Mouse (Mus musculus) kidney, postnatal 0 days (tissue): Measurements from ENCODE around the gene Sult2a2. TPM values are rescaled to one million over a fixed set of nuclear protein-coding genes. Genes with fewer than 3 reads are reported as not detected.
"Not testable (repeated sequence)": the region's sequence is repeated elsewhere in the genome, so short reads cannot be mapped to it uniquely, and the experiment has no call there.

Source experiments
- ATAC-seq: fragments of 200-750 bp; cut with Nextera tagmentation; replicated peaks from 2 replicates; pipeline ENCODE4 v1.8.0; 2017; ENCODE audit warnings: low read depth, moderate number of reproducible peaks, moderate TSS enrichment, moderate library complexity; ENCODE audit not compliant: low FRiP score
- DNase-seq: peaks from one replicate; pipeline ENCODE4 v3.0.0-alpha.2; 2016; ENCODE audit warnings: low spot score
- H3K27ac ChIP-seq: fragments of 300-500 bp; sonication (generic); 2 replicates; pipeline ENCODE4 v1.5.1; 2014; ENCODE audit warnings: mild to moderate bottlenecking
- H3K27me3 ChIP-seq: fragments of 300-500 bp; sonication (generic); 2 replicates; pipeline ENCODE4 v1.6.1; 2014; ENCODE audit warnings: low read length, mixed read lengths; ENCODE audit not compliant: insufficient read depth
- H3K36me3 ChIP-seq: fragments of 300-500 bp; sonication (generic); 2 replicates; pipeline ENCODE4 v1.6.1; 2014; ENCODE audit warnings: low read length, mixed read lengths; ENCODE audit not compliant: insufficient read depth
- H3K4me1 ChIP-seq: fragments of 300-500 bp; sonication (generic); replicated peaks from 2 replicates; pipeline ENCODE4 v1.6.1; 2014; ENCODE audit warnings: antibody characterized with exemption, low read length, mixed read lengths; ENCODE audit not compliant: insufficient read depth
- H3K4me2 ChIP-seq: fragments of 300-500 bp; sonication (generic); 2 replicates; pipeline ENCODE4 v1.6.1; 2014; ENCODE audit warnings: mild to moderate bottlenecking, low read length, moderate library complexity, mixed read lengths
- H3K4me3 ChIP-seq: fragments of 300-500 bp; sonication (generic); replicated peaks from 2 replicates; pipeline ENCODE4 v1.5.1; 2014; ENCODE audit warnings: low read depth, low read length
- H3K9ac ChIP-seq: fragments of 300-500 bp; sonication (generic); 2 replicates; pipeline ENCODE4 v1.6.1; 2014; ENCODE audit warnings: low read depth, low read length
- H3K9me3 ChIP-seq: fragments of 300-500 bp; sonication (generic); replicated peaks from 2 replicates; pipeline ENCODE4 v1.6.1; 2016; ENCODE audit warnings: low read length, inconsistent platforms, mixed read lengths
- CTCF ChIP-seq: IDR thresholded peaks from 2 replicates; pipeline ENCODE4 v1.5.1; 2016; ENCODE audit warnings: antibody characterized with exemption, low read depth, mild to moderate bottlenecking, moderate library complexity
- WGBS: fragments of 180-500 bp; shearing (Covaris S2); extraction: QIAGEN DNeasy Blood & Tissue Kit; methylation state at CpG from one replicate; pipeline ENCODE4 v1.1.7; 2014; 5-methylcytosine and 5-hydroxymethylcytosine counted together
- polyA plus RNA-seq: library from polyadenylated mRNA; unstranded; fragments of >200 nt; fragmentation: Nextera tagmentation; extraction: Ambion mirVana; gene quantifications from 2 replicates; pipeline ENCODE4 v1.2.1, GENCODE M21; 2015

Gene Sult2a2
- polyA plus RNA-seq, result not detected in 2 replicates

DNA sequence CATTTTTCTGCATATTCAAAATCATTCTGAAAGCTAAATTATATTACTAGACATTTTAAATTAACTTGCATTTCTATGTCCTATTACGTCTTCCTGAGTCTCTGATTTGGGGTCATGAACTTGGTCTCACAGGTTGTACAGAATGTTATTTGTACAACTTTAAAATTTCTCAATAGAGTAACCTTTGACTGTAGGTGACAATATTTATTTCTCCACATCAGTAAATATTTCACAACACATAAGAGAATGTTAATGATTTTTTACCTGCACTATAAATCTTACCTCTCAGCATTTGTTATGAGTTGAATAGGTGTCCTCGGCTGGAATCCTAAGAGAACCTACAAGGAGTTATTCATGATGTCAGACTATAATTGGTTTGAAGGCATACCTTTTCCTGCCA, at the start of gene Sult2a2:
TSS of gene Sult2a2 (plus strand) at position 301 of the 400 bp plus-strand sequence.
- not testable (repeated sequence) for H3K36me3 ChIP-seq, H3K27ac ChIP-seq, H3K4me1 ChIP-seq, DNase-seq, H3K27me3 ChIP-seq, H3K4me2 ChIP-seq, H3K9ac ChIP-seq, H3K9me3 ChIP-seq, ATAC-seq, H3K4me3 ChIP-seq
- 83% methylated on average over 1 of the region's 2 CpGs for WGBS

DNA sequence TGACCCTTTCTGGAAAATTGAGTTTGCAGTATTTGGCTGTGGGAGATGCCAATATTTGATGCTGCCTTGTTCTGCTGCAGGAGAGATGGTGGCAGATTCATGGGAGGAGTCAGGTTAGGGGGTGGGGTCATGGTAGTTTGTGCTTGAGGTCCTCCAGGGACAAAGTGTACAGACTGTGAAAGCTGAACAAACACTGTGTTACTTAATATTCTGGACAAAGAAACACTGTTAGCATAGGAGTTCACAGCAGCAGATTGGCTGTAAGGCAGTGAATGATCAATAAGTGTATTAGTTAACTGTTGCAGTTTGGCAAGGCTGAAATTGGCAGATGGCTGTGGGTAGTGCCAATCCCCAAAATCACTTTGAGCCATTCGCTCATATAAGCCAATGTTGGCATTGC, 80.6 kb downstream of the Sult2a2 start:
- ATAC-seq (no peak), DNase-seq (no peak)
- WGBS, result 95% methylated on average over 1 of the region's 1 CpGs
- no peaks in the 10 kb centered on the region for H3K27me3 ChIP-seq
- H3K27ac ChIP-seq, result no peak overlapping the region
- TF ChIP-seq CTCF, result no peak
- no peaks in the 10 kb centered on the region for H3K36me3 ChIP-seq
- H3K4me1 ChIP-seq, result no peaks in the 10 kb centered on the region
- H3K4me3 ChIP-seq, result no peak overlapping the region
- H3K9ac ChIP-seq, result no peak overlapping the region
- H3K9me3 ChIP-seq, result no peaks in the 10 kb centered on the region
- no peak overlapping the region for H3K4me2 ChIP-seq

Other genes starting within 250 kb of the Sult2a2 start
- gene Bsph2, start 162.4 kb upstream of the Sult2a2 start, polyA plus RNA-seq, result not detected in 2 replicates
- not detected in 2 replicates for gene Sult2a5, start 109.5 kb upstream of the Sult2a2 start, polyA plus RNA-seq
- not detected in 2 replicates for gene Sult2a1, start 103.9 kb downstream of the Sult2a2 start, polyA plus RNA-seq